Mouse (Mus musculus) C2C12 (cell line): ENCODE data around the gene Dapp1. TPM values are rescaled to one million over a fixed set of nuclear protein-coding genes. Genes with fewer than 3 reads are reported as not detected.

ENCODE experiments used
- H3K27me3 ChIP-seq: one replicate; pipeline ENCODE4 v1.6.1; 2011; ENCODE audit not compliant: control insufficient read depth, insufficient read depth, insufficient read length
- H3K36me3 ChIP-seq: one replicate; pipeline ENCODE4 v1.6.1; 2011; ENCODE audit not compliant: control insufficient read depth, insufficient read depth
- H3K4me3 ChIP-seq: one replicate; pipeline ENCODE4 v1.5.1; 2011; ENCODE audit warnings: mild to moderate bottlenecking, control low read depth; ENCODE audit not compliant: poor library complexity, insufficient read depth, severe bottlenecking
- H3K79me2 ChIP-seq: one replicate; pipeline ENCODE4 v1.6.1; 2011; ENCODE audit not compliant: control insufficient read depth, insufficient read depth
- H3K79me3 ChIP-seq: one replicate; pipeline ENCODE4 v1.6.1; 2011; ENCODE audit warnings: low read depth, control low read depth
- H3ac ChIP-seq: one replicate; pipeline ENCODE3; 2011; ENCODE audit warnings: low read depth; ENCODE audit not compliant: control insufficient read depth, insufficient read length
- CEBPB ChIP-seq: IDR thresholded peaks from one replicate; pipeline ENCODE4 v1.6.1; 2011; ENCODE audit warnings: low read depth, mild to moderate bottlenecking, control low read depth, moderate library complexity
- CTCF ChIP-seq: IDR thresholded peaks from one replicate; pipeline ENCODE4 v1.5.1; 2011; ENCODE audit not compliant: control insufficient read depth, insufficient read depth, insufficient read length
- FOSL1 ChIP-seq: IDR thresholded peaks from one replicate; pipeline ENCODE4 v1.8.0; 2011; ENCODE audit warnings: mild to moderate bottlenecking, low read length; ENCODE audit not compliant: poor library complexity, insufficient read depth, severe bottlenecking
- MAX ChIP-seq: IDR thresholded peaks from one replicate; pipeline ENCODE4 v1.6.1; 2011; ENCODE audit warnings: mild to moderate bottlenecking, control low read depth
- MYOD1 ChIP-seq: IDR thresholded peaks from one replicate; pipeline ENCODE4 v1.6.1; 2011; ENCODE audit warnings: low read depth; ENCODE audit not compliant: control insufficient read depth, insufficient read length
- MYOG ChIP-seq: IDR thresholded peaks from one replicate; pipeline ENCODE4 v1.6.1; 2011; ENCODE audit not compliant: control insufficient read depth, insufficient read length; ENCODE audit errors: extremely low read depth
- USF1 ChIP-seq: IDR thresholded peaks from one replicate; pipeline ENCODE4 v1.6.1; 2011; ENCODE audit warnings: low read depth, mild to moderate bottlenecking, control low read depth, moderate library complexity
- long read RNA-seq, 2 experiments: library from polyadenylated mRNA; unstranded; transcript quantifications; one replicate each; pipeline ENCODE4 v2.0.0; 2019 to 2020
- polyA plus RNA-seq: library from polyadenylated mRNA; unstranded; fragments of >200 nt; fragmentation: generic; extraction: Trizol; gene quantifications from one replicate; pipeline ENCODE4 v1.2.1, GENCODE M21; 2012; ENCODE audit warnings: missing spikeins

Gene Dapp1
- 0.15 TPM for polyA plus RNA-seq
- long read RNA-seq, experiment 1, partial matches to known transcripts, result 0 of 1 reads
- long read RNA-seq, experiment 1, other reads (novel, unspliced or antisense), result 0 of 1 reads
- long read RNA-seq, experiment 2, partial matches to known transcripts, result 0 of 3 reads
- long read RNA-seq, experiment 2, other reads (novel, unspliced or antisense), result 1 of 3 reads

DNA sequence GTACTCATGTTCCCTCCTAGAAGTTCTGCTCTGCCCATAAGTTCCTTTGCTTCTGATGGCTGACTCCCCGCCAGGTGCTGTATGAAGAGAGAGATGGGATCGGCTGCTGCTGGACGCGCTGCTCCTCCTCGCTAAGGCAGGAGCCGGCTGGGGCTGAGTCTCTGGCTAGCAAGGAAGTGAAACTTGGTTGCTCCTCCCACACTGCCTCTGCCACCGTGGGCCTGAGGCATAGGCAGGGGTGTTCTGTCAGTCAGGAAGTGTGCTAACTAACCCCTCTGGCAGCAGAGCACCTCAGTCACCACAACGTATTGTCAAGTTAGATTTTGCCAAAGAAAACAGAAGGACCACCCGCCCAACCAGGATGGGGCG, at the start of gene Dapp1:
Dapp1 (minus strand) TSS at position 164 of the 369 bp plus-strand sequence.
- Histone ChIP-seq H3K27me3 (no peaks in the 10 kb centered on the region), H3K79me3 (no peaks in the 10 kb centered on the region), H3K4me3 (no peak within 1 kb of the TSS), H3ac (no peak within 1 kb of the TSS), H3K79me2 (no peaks in the 10 kb centered on the region), H3K36me3 (no peaks in the 10 kb centered on the region)
- TF ChIP-seq FOSL1 (no peak), MAX (no peak), CEBPB (no peak), USF1 (no peak), CTCF (no peak), MYOD1 (no peak), MYOG (no peak)

DNA sequence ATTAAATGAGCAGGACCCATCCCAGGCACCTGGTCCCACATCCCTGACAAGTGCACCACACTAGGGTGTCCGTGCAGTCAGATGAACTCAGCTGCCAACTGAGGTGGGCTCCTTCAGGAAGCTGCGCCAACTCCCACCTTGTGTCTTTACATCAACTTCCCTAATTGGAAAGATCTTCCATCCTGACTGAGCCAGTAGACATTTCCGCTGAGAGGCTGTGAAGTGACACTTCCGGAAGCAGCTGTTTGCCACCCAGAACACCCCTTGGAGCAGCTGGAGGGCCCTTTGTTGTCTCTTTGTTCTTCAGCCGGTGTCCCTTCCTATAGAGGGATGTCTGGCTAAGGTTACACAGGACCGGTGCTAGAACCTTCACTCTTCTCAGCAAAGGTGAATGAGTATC, 49.2 kb upstream of the Dapp1 start:
- Histone ChIP-seq H3K79me2 (no peaks in the 10 kb centered on the region), H3K4me3 (no peak overlapping the region), H3K27me3 (no peaks in the 10 kb centered on the region), H3ac (no peak overlapping the region), H3K79me3 (no peaks in the 10 kb centered on the region), H3K36me3 (no peaks in the 10 kb centered on the region)
- TF ChIP-seq MAX (no peak), CTCF (no peak), CEBPB (no peak), USF1 (no peak)

DNA sequence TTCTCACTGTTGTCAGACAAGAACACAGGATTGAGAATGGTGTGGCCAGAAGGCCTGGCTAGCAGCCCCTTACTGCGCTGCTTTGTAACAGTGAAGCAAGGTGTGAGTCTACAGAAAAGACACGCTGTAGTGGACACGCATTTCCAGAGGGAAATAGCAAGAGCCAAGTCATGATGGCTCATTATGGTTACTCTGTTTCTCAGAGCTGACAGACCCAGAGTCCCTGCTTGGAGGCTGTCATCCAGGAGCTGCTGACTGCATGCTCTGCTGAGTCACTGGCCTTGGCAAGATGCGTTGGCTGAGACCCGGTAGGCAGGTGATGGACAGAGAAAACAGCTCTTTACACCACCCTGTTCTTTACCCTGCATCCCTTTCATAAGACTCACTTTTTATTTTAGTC, 48.0 kb upstream of the Dapp1 start:
- H3K79me3 ChIP-seq, result no peaks in the 10 kb centered on the region
- no peak overlapping the region for H3ac ChIP-seq
- no peaks in the 10 kb centered on the region for H3K36me3 ChIP-seq
- no peaks in the 10 kb centered on the region for H3K79me2 ChIP-seq
- H3K4me3 ChIP-seq, result no peak overlapping the region
- no peaks in the 10 kb centered on the region for H3K27me3 ChIP-seq
- no peak for TF ChIP-seq FOSL1
- no peak for TF ChIP-seq MAX
- no peak for TF ChIP-seq MYOG
- no peak for TF ChIP-seq MYOD1
- TF ChIP-seq CTCF, result no peak
- no peak for TF ChIP-seq USF1
- TF ChIP-seq CEBPB, result no peak

DNA sequence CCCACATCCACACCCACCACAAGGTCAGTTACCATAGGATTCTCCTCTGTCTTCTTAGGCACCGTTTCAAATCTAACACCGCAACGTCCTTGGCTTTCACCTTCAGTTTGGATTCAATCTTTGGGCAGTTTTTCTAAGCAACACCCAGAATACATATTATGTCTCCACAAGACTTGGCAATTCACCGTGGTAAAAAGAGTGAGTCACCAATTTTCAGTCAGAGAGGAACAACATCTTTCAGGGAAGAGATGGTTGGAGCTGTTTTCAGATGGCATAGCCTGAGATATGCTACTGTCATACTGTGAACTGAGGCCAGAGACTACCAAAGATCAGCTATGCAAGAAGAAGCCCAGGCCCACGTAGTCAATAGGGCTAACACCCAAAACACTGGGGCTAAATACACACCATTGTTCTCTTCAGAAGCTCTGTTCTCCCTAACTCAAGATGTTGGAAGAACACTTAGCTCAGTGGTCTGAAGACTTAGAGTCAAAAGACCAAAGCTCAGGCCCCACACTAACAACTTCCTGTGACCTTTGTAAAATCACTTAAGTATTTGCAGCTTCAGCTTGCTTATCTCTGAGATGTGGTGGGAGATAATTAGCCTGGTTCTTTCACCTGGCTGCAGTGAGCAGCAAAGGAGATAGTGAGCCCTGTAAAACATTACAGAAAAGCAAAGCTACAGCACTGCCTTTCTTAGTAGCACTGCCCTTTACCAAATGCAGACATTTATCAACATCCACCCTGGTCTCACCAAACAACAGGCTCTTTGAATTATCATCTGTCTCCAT, 46.4 kb upstream of the Dapp1 start:
- H3K4me3 ChIP-seq, result no peak overlapping the region
- no peaks in the 10 kb centered on the region for H3K79me3 ChIP-seq
- H3K36me3 ChIP-seq, result no peaks in the 10 kb centered on the region
- TF ChIP-seq CTCF (no peak), USF1 (no peak), MAX (no peak), FOSL1 (no peak), MYOD1 (no peak), CEBPB (no peak), MYOG (no peak)
- no peaks in the 10 kb centered on the region for H3K27me3 ChIP-seq
- H3ac ChIP-seq, result no peak overlapping the region
- H3K79me2 ChIP-seq, result no peaks in the 10 kb centered on the region

DNA sequence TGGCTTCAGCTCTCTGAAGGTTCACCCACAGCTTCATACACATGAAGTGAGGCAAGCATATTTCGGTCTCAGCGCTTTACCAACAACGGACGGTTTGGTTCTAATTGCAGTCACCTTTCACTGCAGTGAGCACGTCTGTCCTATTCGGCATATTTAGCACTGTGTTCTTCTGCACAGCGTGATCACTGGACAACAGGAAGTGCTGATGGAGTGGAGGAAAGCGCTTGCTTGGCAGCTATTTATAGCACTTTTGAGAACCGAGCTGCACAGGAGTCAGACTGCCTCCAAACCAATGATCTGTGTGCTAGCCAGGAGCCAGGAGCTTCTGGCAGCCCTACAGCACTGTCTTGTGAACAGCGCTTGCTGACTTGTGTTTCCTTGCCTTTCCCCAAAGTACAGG, 44.9 kb upstream of the Dapp1 start:
- Histone ChIP-seq H3K27me3 (no peaks in the 10 kb centered on the region), H3ac (no peak overlapping the region), H3K79me2 (no peaks in the 10 kb centered on the region), H3K79me3 (no peaks in the 10 kb centered on the region), H3K4me3 (no peak overlapping the region), H3K36me3 (no peaks in the 10 kb centered on the region)
- TF ChIP-seq CEBPB (no peak), FOSL1 (no peak), MYOD1 (no peak), CTCF (no peak)

DNA sequence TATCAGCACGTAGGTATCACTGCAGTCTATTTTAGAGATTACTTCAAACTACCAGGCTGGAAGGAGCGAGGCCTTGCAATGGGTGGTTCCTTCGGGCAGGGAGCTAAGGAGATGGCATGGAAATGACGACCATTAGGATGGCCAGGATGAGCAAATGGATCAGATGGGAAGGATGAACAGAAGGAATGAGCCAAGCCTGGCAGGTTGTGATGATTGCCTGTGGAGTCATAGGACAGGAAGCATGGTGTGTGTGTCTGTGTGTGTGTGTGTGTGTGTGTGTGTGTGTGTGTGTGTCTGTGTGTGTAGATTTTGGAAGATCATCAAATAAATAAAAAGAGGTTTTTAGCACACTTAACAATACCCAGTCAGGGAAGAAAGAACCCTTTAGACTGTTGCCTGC, 41.3 kb upstream of the Dapp1 start:
- no peaks in the 10 kb centered on the region for H3K36me3 ChIP-seq
- no peaks in the 10 kb centered on the region for H3K79me3 ChIP-seq

More for the DNA sequence above, 41.3 kb upstream of the Dapp1 start:
- Histone ChIP-seq H3K4me3 (no peak overlapping the region), H3ac (no peak overlapping the region), H3K79me2 (no peaks in the 10 kb centered on the region), H3K27me3 (no peaks in the 10 kb centered on the region)
- TF ChIP-seq FOSL1, result no peak
- no peak for TF ChIP-seq CTCF
- no peak for TF ChIP-seq MAX
- TF ChIP-seq USF1, result no peak
- no peak for TF ChIP-seq CEBPB
- no peak for TF ChIP-seq MYOG
- no peak for TF ChIP-seq MYOD1
